Mouse (Mus musculus): Measurements from ENCODE around the gene Sfrp2.

The Sfrp2 gene

DNA sequence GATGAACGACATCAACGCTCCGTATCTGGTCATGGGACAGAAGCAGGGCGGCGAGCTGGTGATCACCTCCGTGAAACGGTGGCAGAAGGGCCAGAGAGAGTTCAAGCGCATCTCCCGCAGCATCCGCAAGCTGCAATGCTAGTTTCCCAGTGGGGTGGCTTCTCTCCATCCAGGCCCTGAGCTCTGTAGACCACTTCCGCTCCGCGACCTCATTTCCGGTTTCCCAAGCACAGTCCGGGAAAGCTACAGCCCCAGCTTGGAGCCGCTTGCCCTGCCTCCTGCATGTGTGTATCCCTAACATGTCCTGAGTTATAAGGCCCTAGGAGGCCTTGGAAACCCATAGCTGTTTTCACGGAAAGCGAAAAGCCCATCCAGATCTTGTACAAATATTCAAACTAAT, 7.2 kb downstream of the Sfrp2 start:
- no peak for DNase-seq

DNA sequence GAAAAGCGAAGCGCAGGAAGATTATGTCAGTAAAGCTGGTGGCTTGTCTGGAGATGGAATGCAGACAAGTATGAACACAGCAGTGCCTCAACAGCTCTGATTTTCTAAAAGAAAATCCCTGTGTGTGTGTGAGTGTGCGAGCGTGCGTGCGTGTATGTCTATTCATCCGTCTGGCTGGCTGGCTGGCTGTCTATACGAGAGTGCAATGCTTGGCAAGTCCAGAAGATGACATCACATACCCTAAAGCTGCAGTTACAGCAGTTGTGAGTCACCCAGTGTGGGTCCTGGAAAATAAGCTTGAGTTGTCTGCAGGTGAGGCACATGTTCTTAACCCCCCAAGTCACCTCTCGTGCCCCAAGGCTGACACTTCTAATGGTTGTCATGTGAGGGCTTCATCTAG, 9.3 kb downstream of the Sfrp2 start:
- DNase-seq = no peak

GRCm38 (mm10) chr3:83781460-83782222, 15.5 kb downstream of the Sfrp2 start:
- no peak for DNase-seq

- no peak for DNase-seq
These were observed 17.8 kb downstream of the Sfrp2 start for GRCm38 (mm10) chr3:83783716-83784469.

DNA sequence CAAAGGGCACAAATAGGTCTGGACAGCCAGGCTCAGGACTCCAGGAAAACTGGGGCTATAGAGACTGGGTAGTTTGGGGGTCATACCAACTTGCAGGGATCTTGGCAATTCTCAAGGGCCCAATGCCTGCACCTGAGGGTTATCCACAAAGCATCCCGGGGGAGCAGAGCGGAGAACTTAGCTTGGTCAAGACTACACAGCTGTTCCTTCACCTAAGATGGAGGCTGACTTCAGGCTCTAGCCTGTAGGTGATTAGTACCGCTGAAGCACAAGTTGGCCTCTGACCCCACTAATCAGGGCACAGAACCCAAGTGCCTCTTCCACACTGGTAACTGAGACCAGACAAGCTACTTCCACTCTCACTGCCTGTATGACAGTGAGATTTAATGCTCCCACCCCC, 18.6 kb downstream of the Sfrp2 start:
- no peak for DNase-seq

GRCm38 (mm10) chr3:83787086-83787485, 21.0 kb downstream of the Sfrp2 start:
- DNase-seq = no peak

DNA sequence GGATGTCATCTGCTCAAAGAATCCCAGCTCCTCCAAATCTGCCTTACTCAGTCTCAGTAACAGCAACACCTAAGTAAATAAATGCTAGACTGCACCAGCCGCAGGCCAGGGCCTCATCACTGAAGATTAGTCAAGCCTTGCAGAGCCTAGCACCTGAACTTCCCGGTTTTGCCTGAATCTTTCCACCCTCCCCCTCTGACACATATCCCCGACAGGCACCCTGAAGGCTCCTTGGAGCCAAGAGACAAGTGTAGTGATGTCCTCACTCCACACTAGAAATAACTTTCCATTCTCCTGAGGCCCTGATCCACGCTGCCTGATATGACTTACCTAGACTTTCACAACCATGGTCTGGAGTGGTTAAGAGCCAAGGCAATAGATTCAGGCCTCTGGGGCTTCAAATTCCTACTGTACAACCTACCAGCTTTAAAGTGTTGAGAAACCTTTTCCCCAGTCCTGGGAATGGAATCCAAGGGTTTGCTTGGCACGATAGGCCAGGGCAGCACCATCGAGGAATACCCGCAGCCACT, 21.7 kb downstream of the Sfrp2 start:
- DNase-seq = no peak

GRCm38 (mm10) chr3:83789651-83790451, 23.7 kb downstream of the Sfrp2 start:
- DNase-seq = no peak

DNA sequence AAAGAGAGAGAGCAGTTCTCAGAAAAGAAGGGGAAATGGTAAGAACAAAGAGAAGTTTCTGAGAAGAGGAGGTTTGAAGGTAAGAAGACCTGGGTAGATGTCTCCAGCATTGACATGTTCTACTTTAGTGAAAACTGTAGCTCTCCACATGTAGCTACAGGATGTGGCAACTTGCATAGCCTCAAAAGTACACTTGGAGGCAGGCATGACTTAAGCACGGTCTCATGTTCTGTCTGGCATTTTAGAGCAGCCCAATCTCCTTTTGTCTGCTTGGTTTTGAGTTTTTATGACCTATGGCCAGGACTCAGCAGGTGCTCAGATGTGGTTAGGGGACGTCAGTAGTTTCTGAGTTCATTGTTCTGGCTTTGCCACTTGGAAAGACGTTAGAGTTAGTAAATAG, 25.3 kb downstream of the Sfrp2 start:
- no peak for DNase-seq

DNA sequence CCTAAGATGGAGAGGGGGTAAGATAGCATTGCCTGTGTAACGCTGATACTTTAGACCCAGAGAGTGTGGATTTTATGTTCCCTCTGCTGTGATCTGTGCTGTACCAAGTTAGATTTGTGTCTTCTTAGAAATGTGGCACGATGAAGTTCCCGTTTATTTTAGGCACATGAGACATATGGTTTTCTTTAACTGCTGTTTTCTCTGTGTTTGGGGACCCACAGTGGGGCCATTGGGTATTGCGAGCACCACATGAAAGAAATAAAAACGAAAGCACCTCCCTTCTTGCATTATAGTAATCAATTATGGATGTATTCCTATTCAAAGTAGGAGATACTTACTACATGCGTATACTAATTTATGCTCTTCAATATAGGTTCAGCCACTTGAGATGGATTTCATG, 31.0 kb downstream of the Sfrp2 start:
- DNase-seq = no peak

DNA sequence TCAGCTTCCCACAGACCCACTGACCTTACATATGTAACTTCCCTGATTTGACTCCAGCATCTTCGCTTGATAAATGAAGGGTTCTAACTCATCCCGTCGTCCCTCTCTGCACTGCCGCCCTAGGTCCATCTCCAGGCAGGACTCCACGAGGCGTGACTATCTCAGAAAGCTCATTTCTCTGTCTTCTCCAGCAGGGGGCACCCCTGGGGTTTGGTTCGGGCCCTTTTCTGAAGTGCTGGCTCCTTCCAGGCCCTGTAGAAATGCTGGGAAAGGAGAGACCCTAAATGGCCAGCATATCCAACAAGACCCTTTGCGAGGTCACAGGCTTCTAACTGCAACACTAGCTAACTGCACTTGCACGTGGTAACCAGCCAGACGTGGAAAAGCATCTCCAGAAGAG, 31.7 kb downstream of the Sfrp2 start:
- peak; percentile 44 for DNase-seq

DNA sequence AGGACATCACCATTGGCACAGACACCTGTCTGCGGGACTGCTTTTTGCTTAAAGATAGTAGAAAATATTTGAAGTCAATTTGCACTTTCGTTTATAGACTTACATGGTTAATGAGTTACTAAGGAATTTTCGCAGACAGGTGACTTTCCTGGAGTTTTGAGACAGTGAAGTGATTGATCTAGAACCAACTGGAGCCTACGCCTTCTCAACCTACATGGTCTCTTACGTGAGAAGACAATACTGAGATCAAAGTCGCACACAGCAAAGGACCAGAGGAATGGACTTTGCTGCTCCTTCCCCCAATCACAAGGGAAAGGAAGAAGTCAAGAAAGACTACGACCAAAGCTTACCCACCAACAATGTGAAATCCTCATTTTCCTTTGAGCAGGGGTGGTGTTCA, 33.4 kb downstream of the Sfrp2 start:
- DNase-seq = no peak

DNA sequence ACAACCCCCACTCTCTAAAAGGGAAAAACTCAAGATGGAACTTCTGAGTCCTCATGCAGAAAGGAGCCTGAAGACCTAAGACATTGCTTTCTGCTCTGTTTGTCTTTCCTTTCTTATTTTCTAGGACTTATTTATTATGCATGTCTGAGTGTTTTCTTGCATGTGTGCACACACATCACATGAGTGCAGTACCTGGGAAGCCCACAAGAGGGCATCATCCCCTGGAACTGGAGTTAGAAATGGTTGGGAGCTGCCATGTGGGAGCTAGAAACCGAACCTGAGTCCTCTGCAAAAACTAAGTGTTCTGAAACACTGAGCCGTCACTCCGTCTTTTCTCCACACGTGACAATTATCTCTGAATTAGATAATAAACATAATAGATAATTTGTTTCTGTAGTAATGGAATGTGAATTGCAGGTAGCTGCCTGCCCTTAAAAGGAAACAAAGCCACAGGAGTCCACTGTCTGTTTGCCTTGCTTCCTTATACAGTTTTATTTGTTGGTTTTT, 35.6 kb downstream of the Sfrp2 start:
- DNase-seq = no peak

GRCm38 (mm10) chr3:83808483-83808882, 42.4 kb downstream of the Sfrp2 start:
- no peak for DNase-seq

DNA sequence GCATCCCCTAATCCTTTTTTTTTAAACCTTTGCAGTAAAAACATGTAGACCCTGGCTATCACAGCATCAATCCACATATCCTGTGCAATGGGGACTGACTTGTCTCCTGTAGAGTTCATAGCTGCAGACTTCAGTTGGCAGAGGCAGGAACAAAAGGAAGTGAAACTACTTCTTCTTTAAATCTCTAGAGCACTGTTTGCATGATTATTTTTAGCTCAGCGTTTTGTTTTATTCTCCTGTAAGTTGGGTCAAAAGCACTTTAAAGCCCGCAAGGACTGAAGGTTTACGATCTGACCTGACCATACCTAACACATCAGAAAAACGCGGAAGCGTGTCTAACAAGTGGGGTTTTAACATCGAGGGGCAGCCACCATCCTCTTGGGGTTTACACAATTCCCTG, 45.9 kb downstream of the Sfrp2 start:
- no peak for DNase-seq

DNA sequence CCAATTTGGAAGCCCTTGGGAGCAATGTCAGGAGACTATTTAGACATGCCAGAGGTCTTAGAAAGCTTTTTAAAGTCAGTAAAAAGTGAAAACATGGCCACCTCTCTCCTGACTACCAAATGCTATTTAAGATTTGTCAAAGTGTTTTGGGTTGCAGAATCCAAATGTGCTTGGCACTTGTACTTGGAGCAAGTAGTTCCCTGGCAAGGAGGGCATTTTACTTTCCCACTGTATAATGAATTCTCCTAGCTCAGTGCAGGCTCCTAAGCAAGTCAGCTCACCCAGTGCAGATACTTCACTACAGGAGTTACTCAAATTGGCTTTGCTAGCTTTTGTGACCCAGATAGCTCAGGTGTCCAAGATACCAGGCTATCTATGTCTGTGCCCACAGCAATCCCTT, 46.7 kb downstream of the Sfrp2 start:
- no peak for DNase-seq

DNA sequence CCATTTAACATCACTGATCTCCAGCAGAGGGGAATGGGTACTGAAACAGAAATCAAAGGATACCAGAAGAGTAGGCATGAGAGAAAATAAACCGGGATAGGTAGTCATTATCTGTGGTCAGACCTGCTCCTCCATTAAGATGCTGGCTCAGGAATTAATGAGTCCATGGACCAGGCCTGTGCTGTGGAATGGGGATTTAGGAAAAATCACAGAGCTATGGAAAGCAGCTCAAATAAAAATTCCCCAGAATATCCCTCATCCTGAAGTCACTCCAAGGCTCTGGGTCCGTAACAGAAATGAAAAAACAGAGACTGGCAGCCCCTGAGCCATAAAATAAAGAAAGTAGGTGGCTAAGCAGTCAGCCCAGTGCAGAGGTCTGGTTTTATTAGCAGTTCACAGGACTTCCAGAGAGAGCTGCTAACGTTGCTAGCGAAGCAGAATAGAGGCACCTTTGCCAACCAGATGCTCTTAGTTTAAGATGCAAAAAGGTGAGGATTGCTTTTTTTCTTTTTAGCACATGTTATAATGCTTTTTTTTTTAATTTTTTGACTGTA, 50.3 kb downstream of the Sfrp2 start:
- DNase-seq = no peak

GRCm38 (mm10) chr3:83823774-83824173, 57.7 kb downstream of the Sfrp2 start:
- DNase-seq = no peak

Measured in right cerebral cortex, postnatal 25 days (tissue).